Mouse (Mus musculus) neural tube, embryonic 15.5 days (tissue): ENCODE measurements around the gene Tra2a. TPM values are rescaled to one million over a fixed set of nuclear protein-coding genes. Genes with fewer than 3 reads are reported as not detected.
"Not testable (repeated sequence)": the region's sequence is repeated elsewhere in the genome, so short reads cannot be mapped to it uniquely, and the experiment has no call there.

Source experiments
- ATAC-seq: fragments of 200-750 bp; cut with Nextera tagmentation; 2 replicates; pipeline ENCODE4 v1.8.0; 2017; ENCODE audit warnings: mild to moderate bottlenecking, moderate TSS enrichment, moderate library complexity; ENCODE audit not compliant: low FRiP score
- H3K27ac ChIP-seq: fragments of 300-500 bp; sonication (generic); replicated peaks from 2 replicates; pipeline ENCODE4 v1.5.1; 2015; ENCODE audit warnings: mild to moderate bottlenecking, inconsistent platforms
- H3K27me3 ChIP-seq: fragments of 300-500 bp; sonication (generic); replicated peaks from 2 replicates; pipeline ENCODE4 v1.6.1; 2015; ENCODE audit warnings: inconsistent platforms
- H3K36me3 ChIP-seq: fragments of 300-500 bp; sonication (generic); 2 replicates; pipeline ENCODE4 v1.6.1; 2015; ENCODE audit warnings: inconsistent platforms
- H3K4me1 ChIP-seq: fragments of 300-500 bp; sonication (generic); 2 replicates; pipeline ENCODE4 v1.6.1; 2015; ENCODE audit warnings: inconsistent platforms
- H3K4me2 ChIP-seq: fragments of 300-500 bp; sonication (generic); 2 replicates; pipeline ENCODE4 v1.6.1; 2015; ENCODE audit warnings: inconsistent platforms, mild to moderate bottlenecking, moderate library complexity
- H3K4me3 ChIP-seq: fragments of 300-500 bp; sonication (generic); replicated peaks from 2 replicates; pipeline ENCODE4 v1.5.1; 2015; ENCODE audit warnings: mild to moderate bottlenecking, inconsistent platforms
- H3K9ac ChIP-seq: fragments of 300-500 bp; sonication (generic); replicated peaks from 2 replicates; pipeline ENCODE4 v1.6.1; 2015; ENCODE audit warnings: mild to moderate bottlenecking, inconsistent platforms
- H3K9me3 ChIP-seq: fragments of 300-500 bp; sonication (generic); replicated peaks from 2 replicates; pipeline ENCODE4 v1.6.1; 2016; ENCODE audit warnings: inconsistent platforms
- whole genome bisulfite sequencing: fragments of 180-500 bp; shearing (Covaris S2); methylation state at CpG from one replicate; pipeline ENCODE4 v1.1.7; 2015; ENCODE audit warnings: mixed read lengths; 5-methylcytosine and 5-hydroxymethylcytosine counted together
- polyA plus RNA-seq: library from polyadenylated mRNA; unstranded; fragments of >200 nt; fragmentation: Nextera tagmentation; extraction: Ambion mirVana; gene quantifications from 2 replicates; pipeline ENCODE4 v1.2.1, GENCODE M21; 2015

Gene Tra2a
- polyA plus RNA-seq, 1 experiment from 2014 or later = 109 TPM

DNA sequence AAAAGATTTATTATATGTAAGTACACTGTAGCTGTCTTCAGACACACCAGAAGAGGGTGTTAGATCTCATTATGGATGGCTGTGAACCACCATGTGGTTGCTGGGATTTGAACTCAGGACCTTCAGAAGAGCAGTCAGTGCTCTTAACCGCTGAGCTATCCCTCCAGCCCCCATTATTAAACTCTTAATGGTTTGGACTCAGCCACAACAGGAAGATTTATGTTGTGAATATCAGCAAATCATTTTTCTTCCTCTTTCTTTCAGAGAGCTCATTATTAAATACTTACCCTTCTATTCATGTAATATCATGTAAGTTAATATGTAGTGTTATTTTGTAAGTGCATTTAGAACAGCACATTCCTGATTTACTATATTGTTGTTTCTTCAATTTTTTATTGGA lies 1.4 kb upstream of the Tra2a start:
- not testable (repeated sequence) for H3K4me3 ChIP-seq, H3K9ac ChIP-seq, H3K9me3 ChIP-seq, H3K36me3 ChIP-seq, ATAC-seq, H3K27ac ChIP-seq, H3K27me3 ChIP-seq, H3K4me2 ChIP-seq
- WGBS = 92% methylated on average over 1 of the region's 1 CpGs
- H3K4me1 ChIP-seq = peaks cover 19% of the 10 kb centered on the region

DNA sequence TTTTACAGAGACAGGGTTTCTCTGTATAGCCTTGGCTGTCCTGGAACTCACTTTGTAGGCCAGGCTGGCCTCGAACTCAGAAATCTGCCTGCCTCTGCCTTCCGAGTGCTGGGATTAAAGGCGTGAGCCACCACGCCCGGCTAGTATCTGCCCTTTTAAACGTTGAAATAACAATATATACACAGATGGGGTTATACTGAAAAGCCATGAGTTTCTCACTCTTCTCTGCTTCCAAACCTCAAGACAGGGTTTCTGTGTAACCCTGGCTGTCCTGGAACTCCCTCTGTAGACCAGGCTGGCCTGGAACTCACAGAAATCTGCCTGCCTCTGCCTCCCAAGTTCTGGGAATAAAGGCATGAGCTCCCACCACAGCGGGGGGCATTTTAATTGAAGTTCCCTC lies 613 bp upstream of the Tra2a start:
- not testable (repeated sequence) for ATAC-seq

DNA sequence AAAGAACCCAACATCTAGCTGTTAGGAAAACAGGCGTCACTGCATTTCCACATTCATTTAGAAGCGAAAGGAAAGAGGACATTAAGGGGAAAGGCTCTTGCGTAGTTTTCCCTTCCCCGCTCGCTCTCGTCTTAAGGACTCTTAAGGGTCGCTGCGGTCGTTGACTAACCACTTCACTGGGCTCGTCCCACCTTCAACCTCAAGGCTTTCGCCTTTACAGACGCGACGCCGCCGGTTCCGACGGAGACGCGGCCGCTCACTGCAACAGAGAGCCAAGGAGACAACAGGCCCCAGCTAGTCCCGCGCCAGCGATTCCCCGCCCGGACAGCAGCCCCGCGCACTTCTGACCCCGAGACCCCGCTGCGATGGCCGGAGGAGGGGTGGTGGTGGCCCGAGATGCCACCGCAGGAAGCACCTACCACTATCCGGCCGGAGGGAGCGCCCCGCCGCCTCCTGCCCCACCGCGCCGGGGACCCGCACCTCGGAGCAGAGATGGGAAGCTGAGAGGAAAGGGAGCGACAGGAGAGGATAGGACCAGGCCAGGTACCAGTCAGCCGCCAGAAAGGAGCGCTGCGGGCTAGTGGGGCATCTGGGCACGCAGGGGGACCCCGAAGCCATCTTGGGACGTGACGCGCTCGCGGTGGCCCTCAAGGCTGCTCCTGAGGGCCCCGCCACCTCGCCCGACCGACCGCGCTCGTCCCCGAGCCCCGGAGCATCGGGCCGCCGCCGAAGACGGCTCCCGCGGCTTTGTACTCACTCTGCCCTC lies 569 bp downstream of the Tra2a start:
- WGBS = under 1% methylated on average over 71 of the region's 71 CpGs
- H3K36me3 ChIP-seq = no peaks in the 10 kb centered on the region
- peak; percentile 84 for ATAC-seq
- H3K9ac ChIP-seq = peak overlapping the region; percentile 99
- H3K27me3 ChIP-seq = no peaks in the 10 kb centered on the region
- peak overlapping the region; percentile 70 for H3K4me2 ChIP-seq
- H3K9me3 ChIP-seq = no peaks in the 10 kb centered on the region
- H3K27ac ChIP-seq = peak overlapping the region; percentile 98
- peak overlapping the region; percentile 100 for H3K4me3 ChIP-seq
- H3K4me1 ChIP-seq = peaks cover 26% of the 10 kb centered on the region

More for the DNA sequence above, 613 bp upstream of the Tra2a start:
- peak overlapping the region; percentile 70; the same call in 1 of the 2 replicates for H3K4me2 ChIP-seq
- H3K27me3 ChIP-seq, H3K9me3 ChIP-seq, H3K9ac ChIP-seq, H3K36me3 ChIP-seq: not testable (repeated sequence)
- H3K4me3 ChIP-seq = peak overlapping the region; percentile 100; the same call in 1 of the 2 replicates
- H3K27ac ChIP-seq = peak overlapping the region; percentile 98; the same call in 1 of the 2 replicates
- WGBS = 85% methylated on average over 7 of the region's 7 CpGs
- peaks cover 26% of the 10 kb centered on the region for H3K4me1 ChIP-seq

DNA sequence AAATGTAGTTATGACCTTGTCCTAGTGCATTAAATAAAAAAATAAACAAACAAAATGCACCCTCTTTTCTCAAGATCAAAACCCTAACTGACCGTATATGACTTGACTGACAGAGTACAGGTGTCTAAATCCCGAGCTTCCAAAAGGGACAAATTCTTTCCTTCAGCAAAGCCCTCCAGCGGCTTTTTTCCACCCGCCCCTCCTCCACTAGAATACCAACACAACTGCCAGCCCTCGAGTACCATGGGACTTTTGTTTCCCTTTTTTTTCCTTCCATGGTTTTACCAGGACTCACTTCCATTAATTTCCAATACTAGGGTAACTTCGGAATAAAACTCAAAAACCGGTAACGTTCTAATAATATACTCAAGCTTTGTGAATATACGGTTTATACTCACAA lies 1.4 kb downstream of the Tra2a start:
- no peak for ATAC-seq
- H3K4me3 ChIP-seq = peak overlapping the region; percentile 100
- H3K4me2 ChIP-seq = peak overlapping the region; percentile 70
- under 1% methylated on average over 9 of the region's 9 CpGs for WGBS
- no peaks in the 10 kb centered on the region for H3K9me3 ChIP-seq
- H3K27ac ChIP-seq = peak overlapping the region; percentile 98; the same call in 1 of the 2 replicates
- peak overlapping the region; percentile 99 for H3K9ac ChIP-seq
- H3K36me3 ChIP-seq = no peaks in the 10 kb centered on the region
- H3K4me1 ChIP-seq = peaks cover 26% of the 10 kb centered on the region
- no peaks in the 10 kb centered on the region for H3K27me3 ChIP-seq

DNA sequence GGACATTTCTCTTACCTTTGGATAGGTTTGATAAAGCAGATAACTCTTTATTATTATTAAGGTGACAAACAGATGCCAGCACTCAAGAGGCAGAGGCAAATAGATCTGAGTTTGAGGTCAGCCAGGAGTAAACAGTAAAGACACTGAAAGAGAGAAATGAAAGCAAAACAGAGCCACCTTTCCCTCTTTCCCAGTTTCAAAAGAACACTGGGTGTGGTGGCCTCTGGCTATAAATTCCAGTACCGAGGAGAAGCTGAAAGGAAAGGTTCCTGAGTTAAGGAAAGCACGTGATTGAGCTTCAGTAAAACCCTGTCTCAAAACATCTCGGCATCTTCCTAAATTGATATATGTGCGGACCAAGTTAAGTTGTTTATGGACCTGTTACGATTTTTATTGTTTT lies 4.1 kb downstream of the Tra2a start:
- no peak overlapping the region for H3K4me3 ChIP-seq
- H3K9me3 ChIP-seq = no peaks in the 10 kb centered on the region
- WGBS = 21% methylated on average over 5 of the region's 5 CpGs
- no peaks in the 10 kb centered on the region for H3K36me3 ChIP-seq
- no peak overlapping the region for H3K9ac ChIP-seq
- no peak for ATAC-seq
- no peak overlapping the region for H3K27ac ChIP-seq
- H3K27me3 ChIP-seq = no peaks in the 10 kb centered on the region
- H3K4me1 ChIP-seq = peaks cover 26% of the 10 kb centered on the region
- H3K4me2 ChIP-seq = no peak overlapping the region

DNA sequence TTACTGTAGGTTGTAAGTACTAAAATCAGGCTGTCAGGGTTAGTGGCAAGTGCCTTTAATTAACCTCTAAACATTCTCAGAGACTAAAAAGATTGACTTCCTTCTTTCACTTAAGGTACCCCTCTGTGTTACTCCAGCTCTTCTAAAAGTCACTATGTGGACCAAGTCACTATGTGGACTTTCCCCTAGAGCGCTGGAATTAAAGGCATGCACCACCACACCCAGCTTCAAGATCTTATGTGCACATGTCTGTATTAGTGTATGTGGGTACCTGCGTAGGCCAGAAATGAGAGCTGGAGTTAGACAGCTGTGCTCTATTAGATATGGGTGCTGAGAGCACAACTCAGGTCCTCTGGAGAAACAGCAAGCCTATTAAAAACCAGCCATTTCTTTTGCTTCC lies 6.0 kb downstream of the Tra2a start:
- Histone ChIP-seq H3K27me3 (no peaks in the 10 kb centered on the region), H3K36me3 (no peaks in the 10 kb centered on the region), H3K4me1 (peaks cover 26% of the 10 kb centered on the region), H3K4me3 (no peak overlapping the region), H3K27ac (no peak overlapping the region), H3K4me2 (no peak overlapping the region), H3K9ac (no peak overlapping the region), H3K9me3 (no peaks in the 10 kb centered on the region)
- 93% methylated on average over 2 of the region's 2 CpGs for WGBS
- ATAC-seq = no peak

DNA sequence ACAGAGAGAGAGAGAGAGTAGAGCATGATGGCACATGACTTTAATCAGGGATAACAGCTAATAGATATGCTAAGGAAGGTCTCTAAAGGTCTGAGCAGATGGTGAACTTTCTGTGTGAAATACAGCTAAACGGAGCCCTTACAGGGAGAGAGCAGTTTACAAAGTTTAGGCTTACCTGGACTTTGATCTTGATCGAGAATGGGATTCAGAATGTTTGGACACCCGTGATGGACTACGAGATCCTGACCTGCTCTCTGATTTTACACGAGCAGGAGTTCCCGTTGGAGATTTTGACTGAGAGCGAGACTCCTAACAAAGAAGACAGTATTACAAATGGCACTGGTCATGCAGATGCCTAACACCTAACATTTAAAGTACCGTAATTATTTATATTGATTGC lies 11.6 kb downstream of the Tra2a start:
- Histone ChIP-seq H3K9ac (no peak overlapping the region), H3K9me3 (no peaks in the 10 kb centered on the region), H3K27me3 (no peaks in the 10 kb centered on the region), H3K4me2 (no peak overlapping the region), H3K27ac (no peak overlapping the region), H3K4me3 (no peak overlapping the region), H3K36me3 (peaks cover 29% of the 10 kb centered on the region), H3K4me1 (no peaks in the 10 kb centered on the region)
- no peak for ATAC-seq
- 94% methylated on average over 8 of the region's 8 CpGs for WGBS

DNA sequence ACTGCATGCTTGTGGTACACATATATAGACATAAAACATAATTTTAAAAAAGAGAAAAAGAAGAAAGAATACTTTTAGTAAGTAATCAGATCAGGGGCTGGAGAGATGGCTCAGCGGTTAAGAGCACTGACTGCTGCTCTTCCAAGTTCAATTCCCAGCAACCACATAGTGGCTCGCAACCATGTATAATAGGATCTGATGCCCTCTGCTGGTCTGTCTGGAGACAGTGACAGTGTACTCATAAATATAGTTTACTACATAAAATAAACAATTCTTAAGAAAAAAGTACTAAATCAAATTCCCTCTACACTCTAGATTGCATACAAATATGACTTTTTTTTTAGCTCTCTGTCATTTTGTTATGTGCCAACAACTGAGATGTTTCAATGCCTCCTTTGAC lies 12.6 kb downstream of the Tra2a start:
- H3K9ac ChIP-seq = no peak overlapping the region
- H3K36me3 ChIP-seq = peaks cover 35% of the 10 kb centered on the region
- WGBS = 93% methylated on average over 2 of the region's 2 CpGs
- ATAC-seq = no peak
- no peaks in the 10 kb centered on the region for H3K4me1 ChIP-seq
- H3K4me3 ChIP-seq = no peak overlapping the region
- no peaks in the 10 kb centered on the region for H3K9me3 ChIP-seq
- no peak overlapping the region for H3K4me2 ChIP-seq
- H3K27ac ChIP-seq = no peak overlapping the region
- H3K27me3 ChIP-seq = no peaks in the 10 kb centered on the region

DNA sequence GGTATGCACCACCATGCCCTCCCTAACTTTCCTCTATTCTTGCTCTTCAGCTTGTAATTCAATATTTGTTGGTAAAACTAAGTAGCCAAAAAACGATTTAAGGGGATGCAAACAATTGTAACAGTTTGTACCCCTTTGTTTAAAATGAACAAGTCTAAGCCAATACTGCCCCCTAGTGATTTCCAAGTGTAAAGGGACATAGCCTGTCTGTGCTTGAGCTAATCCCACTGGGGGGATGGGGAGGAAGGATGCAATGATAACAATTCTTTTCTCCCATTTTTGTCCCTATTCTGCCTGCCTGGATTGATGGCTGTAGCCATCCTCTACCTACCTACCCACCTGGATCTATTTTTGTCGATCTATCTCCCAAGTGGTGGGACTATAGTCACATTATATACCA lies 16.6 kb downstream of the Tra2a start:
- Histone ChIP-seq H3K4me1 (no peaks in the 10 kb centered on the region), H3K9ac (no peak overlapping the region), H3K4me3 (no peak overlapping the region), H3K27ac (no peak overlapping the region), H3K9me3 (no peaks in the 10 kb centered on the region), H3K36me3 (peaks cover 62% of the 10 kb centered on the region), H3K27me3 (no peaks in the 10 kb centered on the region), H3K4me2 (no peak overlapping the region)
- WGBS = 54% methylated on average over 2 of the region's 2 CpGs
- ATAC-seq = peak; percentile 50

DNA sequence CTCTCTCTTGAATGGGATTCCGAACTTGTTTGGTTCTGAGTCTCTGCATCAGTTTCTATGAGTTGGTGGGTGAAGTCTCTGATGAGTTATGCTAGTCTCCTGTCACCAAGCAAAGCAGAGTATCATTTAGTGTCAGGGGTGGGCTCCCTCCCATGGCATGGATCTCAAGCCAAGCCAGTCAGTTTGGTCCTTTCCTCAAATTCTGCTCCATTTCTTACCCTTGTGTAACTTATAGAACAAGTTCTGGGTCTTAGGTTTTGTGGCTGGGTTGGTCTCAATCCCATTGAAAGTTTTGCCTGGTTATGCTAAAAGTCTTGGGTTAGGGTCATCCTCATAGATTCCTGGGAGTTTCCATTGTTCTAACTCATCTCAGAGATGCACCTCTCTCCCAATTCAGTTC lies 21.5 kb downstream of the Tra2a start:
- H3K36me3 ChIP-seq = peaks cover 34% of the 10 kb centered on the region
- no peaks in the 10 kb centered on the region for H3K4me1 ChIP-seq
- H3K4me3 ChIP-seq = no peak overlapping the region
- WGBS = 90% methylated on average over 1 of the region's 1 CpGs
- no peak overlapping the region for H3K4me2 ChIP-seq
- no peaks in the 10 kb centered on the region for H3K27me3 ChIP-seq
- no peak overlapping the region for H3K27ac ChIP-seq
- no peaks in the 10 kb centered on the region for H3K9me3 ChIP-seq
- no peak for ATAC-seq
- H3K9ac ChIP-seq = no peak overlapping the region

DNA sequence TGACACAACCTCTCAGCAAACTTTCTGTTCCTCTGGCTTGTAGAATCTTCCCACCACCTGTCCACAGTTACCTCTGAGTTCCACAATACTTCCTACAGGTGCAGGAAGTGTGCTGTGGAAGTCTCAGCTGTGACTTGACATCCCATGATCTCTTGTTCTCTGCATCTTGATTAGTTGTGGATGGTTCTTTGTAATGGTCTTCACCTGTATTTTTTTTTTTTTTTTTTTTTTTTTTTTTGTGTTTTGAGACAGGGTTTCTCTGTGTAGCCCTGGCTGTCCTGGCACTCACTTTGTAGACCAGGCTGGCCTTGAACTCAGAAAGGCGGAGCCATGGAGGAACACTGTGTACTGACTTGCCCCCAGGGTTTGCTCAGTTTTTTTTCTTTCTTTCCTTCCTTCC lies 22.3 kb downstream of the Tra2a start:
- 97% methylated on average over 1 of the region's 1 CpGs for WGBS
- H3K4me3 ChIP-seq = no peak overlapping the region
- peaks cover 32% of the 10 kb centered on the region for H3K36me3 ChIP-seq
- H3K4me1 ChIP-seq = no peaks in the 10 kb centered on the region
- no peak overlapping the region for H3K9ac ChIP-seq
- H3K4me2 ChIP-seq = no peak overlapping the region
- ATAC-seq = no peak
- no peaks in the 10 kb centered on the region for H3K9me3 ChIP-seq
- no peak overlapping the region for H3K27ac ChIP-seq
- no peaks in the 10 kb centered on the region for H3K27me3 ChIP-seq

DNA sequence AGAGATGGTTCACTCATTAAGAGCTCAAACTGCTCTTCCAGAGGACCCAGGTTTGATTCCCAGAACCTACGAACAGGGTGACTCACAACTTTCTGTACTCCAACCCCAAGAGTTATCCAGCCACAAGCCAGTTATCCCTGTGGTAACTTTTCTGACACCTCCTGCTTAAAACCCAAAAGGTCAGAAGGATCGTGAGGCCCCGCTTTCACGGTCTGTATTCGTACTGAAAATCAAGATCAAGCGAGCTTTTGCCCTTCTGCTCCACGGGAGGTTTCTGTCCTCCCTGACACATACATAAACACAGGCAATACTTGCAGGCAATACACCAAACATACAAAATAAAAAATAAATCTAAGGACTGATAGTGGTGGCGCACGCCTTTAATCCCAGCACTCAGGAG lies 27.5 kb downstream of the Tra2a start:
- Histone ChIP-seq H3K9ac (no peak overlapping the region), H3K4me2 (no peak overlapping the region), H3K27ac (no peak overlapping the region), H3K4me1 (no peaks in the 10 kb centered on the region), H3K9me3 (peaks cover 3% of the 10 kb centered on the region), H3K4me3 (no peak overlapping the region), H3K27me3 (no peaks in the 10 kb centered on the region), H3K36me3 (no peaks in the 10 kb centered on the region)
- ATAC-seq = peak; percentile 84
- WGBS = 56% methylated on average over 9 of the region's 9 CpGs
